Mouse (Mus musculus) mesoderm, embryonic 11.5 days (tissue): ENCODE measurements around the gene Ephb1.

ENCODE experiments used
- DNase-seq: peaks from one replicate; pipeline ENCODE4 v3.0.0-alpha.2; 2012; ENCODE audit warnings: low read depth, low spot score

Ephb1 gene

GRCm38 (mm10) chr9:101994086-101994485 is 360.4 kb downstream of the Ephb1 start:
- DNase-seq = no peak

GRCm38 (mm10) chr9:101990836-101991235 is 363.7 kb downstream of the Ephb1 start:
- no peak for DNase-seq

- no peak for DNase-seq
Measured at GRCm38 (mm10) chr9:101990032-101990431, 364.5 kb downstream of the Ephb1 start.

GRCm38 (mm10) chr9:101986910-101987309 is 367.6 kb downstream of the Ephb1 start:
- no peak for DNase-seq

- DNase-seq = no peak
Measured at GRCm38 (mm10) chr9:101982378-101982777, 372.1 kb downstream of the Ephb1 start.

GRCm38 (mm10) chr9:101981161-101981560 is 373.3 kb downstream of the Ephb1 start:
- DNase-seq = no peak

- no peak for DNase-seq
Measured at GRCm38 (mm10) chr9:101976884-101977465, 377.5 kb downstream of the Ephb1 start.

- no peak for DNase-seq
Measured at GRCm38 (mm10) chr9:101972314-101972713, 382.2 kb downstream of the Ephb1 start.

- DNase-seq = peak; percentile 34
Measured at GRCm38 (mm10) chr9:101971806-101972205, 382.7 kb downstream of the Ephb1 start.

GRCm38 (mm10) chr9:101956228-101956627 is 398.3 kb downstream of the Ephb1 start:
- no peak for DNase-seq

- no peak for DNase-seq
Measured at GRCm38 (mm10) chr9:101954529-101954928, 400.0 kb downstream of the Ephb1 start.

GRCm38 (mm10) chr9:101950101-101950500 is 404.4 kb downstream of the Ephb1 start:
- no peak for DNase-seq

- no peak for DNase-seq
Measured at GRCm38 (mm10) chr9:101945814-101946213, 408.7 kb downstream of the Ephb1 start.

- no peak for DNase-seq
Measured at GRCm38 (mm10) chr9:101945326-101945725, 409.2 kb downstream of the Ephb1 start.

GRCm38 (mm10) chr9:101942058-101942669 is 412.3 kb downstream of the Ephb1 start:
- DNase-seq = no peak

GRCm38 (mm10) chr9:101940182-101940581 is 414.3 kb downstream of the Ephb1 start:
- no peak for DNase-seq

GRCm38 (mm10) chr9:101939006-101939405 is 415.5 kb downstream of the Ephb1 start:
- no peak for DNase-seq

GRCm38 (mm10) chr9:101938066-101938465 is 416.4 kb downstream of the Ephb1 start:
- no peak for DNase-seq

GRCm38 (mm10) chr9:101934887-101935286 is 419.6 kb downstream of the Ephb1 start:
- no peak for DNase-seq

- DNase-seq = peak; percentile 18
Measured at GRCm38 (mm10) chr9:101933946-101934573, 420.4 kb downstream of the Ephb1 start.

GRCm38 (mm10) chr9:101924829-101925228 is 429.7 kb downstream of the Ephb1 start:
- no peak for DNase-seq

- no peak for DNase-seq
Measured at GRCm38 (mm10) chr9:101922846-101923245, 431.6 kb downstream of the Ephb1 start.

- DNase-seq = no peak
Measured at GRCm38 (mm10) chr9:101919324-101919723, 435.2 kb downstream of the Ephb1 start.
